Mouse (Mus musculus): ENCODE measurements around the gene Trappc4. TPM values are rescaled to one million over a fixed set of nuclear protein-coding genes. Genes with fewer than 3 reads are reported as not detected.
"Not testable (repeated sequence)": the region's sequence is repeated elsewhere in the genome, so short reads cannot be mapped to it uniquely, and the experiment has no call there.

Gene Trappc4
- 104 and 112 TPM in 2 replicates for polyA plus RNA-seq (2011; ENCODE audit: insufficient read length, low read depth, missing spikeins)

DNA sequence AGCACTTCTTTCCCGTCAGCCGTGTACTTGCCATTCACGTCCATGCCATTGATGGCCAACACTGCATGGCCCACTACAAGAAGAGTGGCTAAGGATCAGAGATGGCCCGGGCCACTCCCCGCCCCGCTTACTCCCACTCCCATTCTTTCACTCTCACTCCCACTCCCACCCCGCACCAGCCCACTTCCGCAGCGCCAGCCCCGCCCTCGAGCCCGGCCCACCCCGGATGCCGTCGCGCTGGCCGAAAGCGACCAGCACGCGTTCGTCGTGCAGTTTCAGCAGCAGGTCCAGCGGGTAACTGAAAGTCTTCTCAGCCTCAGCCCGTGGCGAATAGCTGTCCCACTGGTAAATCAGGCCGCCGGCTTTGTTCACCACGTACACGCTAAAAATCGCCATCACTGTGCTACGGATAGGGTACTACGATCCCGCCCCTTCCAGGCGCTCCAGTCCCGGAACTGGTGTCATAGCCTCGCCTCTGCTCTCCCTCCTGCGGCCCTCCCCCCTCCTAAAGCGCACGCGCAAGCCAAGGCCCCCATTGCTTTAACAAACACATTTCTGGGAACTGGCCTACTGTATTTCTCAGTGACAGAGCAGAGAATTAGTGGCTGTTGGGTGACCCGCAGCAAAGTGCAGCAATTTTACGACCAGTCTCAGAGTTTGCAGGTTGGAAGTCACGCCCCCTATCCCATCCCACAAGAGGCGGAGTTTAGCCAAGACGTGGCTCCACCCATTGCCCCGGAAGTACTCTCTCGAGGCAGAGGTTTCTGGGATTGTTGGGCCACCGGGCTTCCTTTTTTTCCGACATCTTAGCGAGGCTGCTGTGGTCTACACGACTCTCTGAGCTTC, at the start of gene Trappc4, which contains the start of gene Rps25:
Trappc4 (minus strand) TSS at position 695 of the 846 bp plus-strand sequence.
Rps25 (plus strand) TSS at position 234 of the 846 bp plus-strand sequence.
- Histone ChIP-seq H3K27ac (ENCODE audit: insufficient read depth, low read length) (peak within 1 kb of the TSS; percentile 96), H3K4me1 (ENCODE audit: control insufficient read depth, insufficient read depth, low read length) (no peaks in the 10 kb centered on the region), H3K4me3 (ENCODE audit: insufficient read depth, low read length) (peak within 1 kb of the TSS; percentile 96)
- no peak for TF ChIP-seq CTCF (IDR thresholded peaks at IDR 0.05; ENCODE audit: borderline replicate concordance, insufficient read depth, low read length)
- TF ChIP-seq POLR2A (IDR thresholded peaks at IDR 0.05; ENCODE audit: low read depth, low read length), result peak; percentile 86

DNA sequence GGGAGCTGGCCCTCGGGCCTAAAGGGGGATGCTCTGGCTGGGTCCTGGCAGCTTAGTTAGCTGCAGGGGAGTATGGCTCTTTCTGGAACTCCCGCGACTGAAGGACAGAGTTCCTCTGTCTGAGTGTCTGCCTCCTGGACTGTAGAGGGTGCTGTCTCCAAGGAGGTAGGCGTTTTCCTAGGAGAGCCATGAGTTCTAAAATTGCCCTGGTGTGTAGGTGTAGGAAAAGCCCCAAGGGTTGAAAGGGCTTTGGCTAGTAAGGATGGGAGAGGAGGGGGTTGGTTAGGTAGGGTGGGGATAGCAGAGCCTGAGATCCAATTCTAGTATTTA, 47.5 kb upstream of the Trappc4 start, which contains the start of gene Upk2:
Upk2 (minus strand) TSS at position 86 of the 330 bp plus-strand sequence.
- Histone ChIP-seq H3K4me3 (ENCODE audit: insufficient read depth, low read length) (no peak within 1 kb of the TSS), H3K4me1 (ENCODE audit: control insufficient read depth, insufficient read depth, low read length) (no peaks in the 10 kb centered on the region), H3K27ac (ENCODE audit: insufficient read depth, low read length) (no peak within 1 kb of the TSS)
- TF ChIP-seq POLR2A (IDR thresholded peaks at IDR 0.05; ENCODE audit: low read depth, low read length) (no peak), CTCF (IDR thresholded peaks at IDR 0.05; ENCODE audit: borderline replicate concordance, insufficient read depth, low read length) (0 out of 2 replicates have a peak, but pooled peaks have one; percentile 7)

DNA sequence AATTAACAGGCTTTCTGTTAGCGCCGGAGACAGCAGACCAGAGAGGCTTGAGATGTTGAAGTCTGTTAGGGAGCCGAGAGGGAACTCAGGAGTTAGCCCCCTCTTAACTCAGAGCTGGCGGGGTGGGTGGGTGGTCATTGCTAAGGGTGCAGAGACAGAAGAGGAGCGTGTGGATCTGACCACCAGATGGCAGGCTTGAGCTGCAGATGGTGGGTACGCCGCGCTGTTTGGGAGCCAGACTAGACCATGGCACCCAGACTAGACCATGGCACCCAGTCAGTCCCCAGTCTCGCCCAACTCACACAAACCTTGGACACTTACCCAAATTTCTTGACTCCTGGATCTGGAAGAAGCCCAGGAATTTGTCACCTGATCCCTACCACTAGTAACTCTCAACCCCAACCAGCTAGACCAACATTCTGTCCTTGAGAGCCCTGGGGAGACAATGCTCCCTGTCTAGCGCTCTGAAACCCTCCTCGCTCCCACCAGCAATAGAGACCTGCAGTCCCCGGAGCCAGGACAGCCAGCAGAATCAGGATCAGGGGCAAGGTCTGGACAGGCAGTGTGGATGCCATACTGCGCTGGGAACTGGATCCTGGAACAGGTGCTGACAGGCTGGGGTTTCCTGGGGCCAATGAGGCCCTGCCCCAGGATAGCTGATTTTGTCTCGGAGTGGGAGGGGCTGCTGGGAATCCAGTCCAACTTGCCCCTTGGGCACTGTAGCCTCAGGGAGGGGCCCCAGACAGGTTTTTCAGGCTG, 46.9 kb upstream of the Trappc4 start:
- Histone ChIP-seq H3K27ac (ENCODE audit: insufficient read depth, low read length) (no peak overlapping the region), H3K4me3 (ENCODE audit: insufficient read depth, low read length) (no peak overlapping the region), H3K4me1 (ENCODE audit: control insufficient read depth, insufficient read depth, low read length) (no peaks in the 10 kb centered on the region)
- TF ChIP-seq CTCF (IDR thresholded peaks at IDR 0.05; ENCODE audit: borderline replicate concordance, insufficient read depth, low read length) (peak; percentile 99), POLR2A (IDR thresholded peaks at IDR 0.05; ENCODE audit: low read depth, low read length) (no peak)

DNA sequence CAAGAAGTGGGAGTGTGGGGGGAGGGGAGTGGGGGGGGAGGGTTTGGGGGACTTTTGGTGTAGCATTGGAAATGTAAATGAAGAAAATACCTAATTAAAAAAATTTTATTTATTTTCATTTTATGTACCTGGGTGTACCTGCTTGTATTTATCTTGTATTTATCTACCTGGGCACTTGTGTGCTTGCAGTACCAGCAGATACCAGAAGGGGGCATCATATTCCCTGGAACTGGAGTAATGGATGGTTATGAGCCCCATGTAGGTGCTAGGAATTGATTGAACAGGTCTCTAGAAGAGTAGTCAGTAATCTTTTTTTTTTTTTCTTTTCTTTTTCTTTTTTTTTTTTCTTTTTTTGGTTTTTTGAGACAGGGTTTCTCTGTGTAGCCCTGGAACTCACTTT, 43.0 kb upstream of the Trappc4 start:
- H3K4me1 ChIP-seq (ENCODE audit: control insufficient read depth, insufficient read depth, low read length), result no peaks in the 10 kb centered on the region
- TF ChIP-seq POLR2A (IDR thresholded peaks at IDR 0.05; ENCODE audit: low read depth, low read length) (no peak), CTCF (IDR thresholded peaks at IDR 0.05; ENCODE audit: borderline replicate concordance, insufficient read depth, low read length) (no peak)
- H3K27ac ChIP-seq (ENCODE audit: insufficient read depth, low read length), result no peak overlapping the region
- no peak overlapping the region for H3K4me3 ChIP-seq (ENCODE audit: insufficient read depth, low read length)

DNA sequence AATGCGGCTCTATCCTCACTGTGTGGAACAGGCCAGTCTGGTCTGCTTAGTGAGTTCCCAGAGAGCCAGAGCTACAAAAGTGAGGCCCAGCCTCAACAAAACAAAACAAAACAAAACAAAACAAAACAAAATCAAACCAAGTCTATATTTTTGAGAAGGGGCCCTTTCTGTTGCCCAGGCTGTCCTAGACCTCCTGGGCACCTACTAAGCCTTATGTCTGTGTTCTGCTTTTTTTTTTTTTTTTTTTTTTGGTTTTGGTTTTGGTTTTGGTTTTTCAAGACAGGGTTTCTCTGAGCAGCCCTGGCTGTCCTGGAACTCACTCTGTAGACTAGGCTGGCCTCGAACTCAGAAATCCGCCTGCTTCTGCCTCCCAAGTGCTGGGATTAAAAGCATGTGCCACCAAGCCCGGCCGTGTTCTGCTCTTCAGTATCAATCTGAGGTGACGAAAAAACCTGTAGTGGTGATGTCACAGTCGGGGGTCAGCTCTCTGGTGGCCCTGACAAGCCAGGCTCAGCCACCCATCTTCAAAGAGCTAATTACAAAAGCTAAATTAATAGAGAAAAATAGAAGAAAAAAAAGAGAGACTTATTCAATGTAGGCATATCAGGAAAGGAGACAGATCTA, 37.1 kb upstream of the Trappc4 start:
- H3K27ac ChIP-seq (ENCODE audit: insufficient read depth, low read length); H3K4me3 ChIP-seq (ENCODE audit: insufficient read depth, low read length); H3K4me1 ChIP-seq (ENCODE audit: control insufficient read depth, insufficient read depth, low read length): not testable (repeated sequence)

DNA sequence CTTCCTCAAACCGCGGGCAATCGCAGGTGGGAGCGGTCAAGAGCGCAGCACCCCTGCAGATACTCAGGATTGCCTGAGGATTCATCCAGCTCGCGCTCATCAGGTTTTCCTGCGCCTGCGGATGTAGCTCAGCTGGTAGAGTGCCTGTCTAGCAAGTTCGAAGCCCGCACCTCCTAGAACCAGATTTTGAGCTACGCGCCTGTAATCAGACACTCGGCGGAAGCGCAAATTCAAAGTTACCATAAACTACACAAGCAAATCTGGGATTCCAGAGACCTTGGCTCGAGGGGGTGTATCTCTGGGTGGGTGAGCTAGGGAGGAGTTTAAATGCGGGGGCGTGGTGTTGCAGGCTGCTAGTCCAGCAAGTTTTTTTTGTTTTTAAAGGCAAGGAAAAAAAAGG, 33.6 kb upstream of the Trappc4 start, which contains the start of gene Foxr1:
Foxr1 (minus strand) TSS at position 176 of the 400 bp plus-strand sequence.
- TF ChIP-seq POLR2A (IDR thresholded peaks at IDR 0.05; ENCODE audit: low read depth, low read length) (no peak), CTCF (IDR thresholded peaks at IDR 0.05; ENCODE audit: borderline replicate concordance, insufficient read depth, low read length) (no peak)
- H3K27ac ChIP-seq (ENCODE audit: insufficient read depth, low read length), result no peak within 1 kb of the TSS
- no peaks in the 10 kb centered on the region for H3K4me1 ChIP-seq (ENCODE audit: control insufficient read depth, insufficient read depth, low read length)
- no peak within 1 kb of the TSS for H3K4me3 ChIP-seq (ENCODE audit: insufficient read depth, low read length)

DNA sequence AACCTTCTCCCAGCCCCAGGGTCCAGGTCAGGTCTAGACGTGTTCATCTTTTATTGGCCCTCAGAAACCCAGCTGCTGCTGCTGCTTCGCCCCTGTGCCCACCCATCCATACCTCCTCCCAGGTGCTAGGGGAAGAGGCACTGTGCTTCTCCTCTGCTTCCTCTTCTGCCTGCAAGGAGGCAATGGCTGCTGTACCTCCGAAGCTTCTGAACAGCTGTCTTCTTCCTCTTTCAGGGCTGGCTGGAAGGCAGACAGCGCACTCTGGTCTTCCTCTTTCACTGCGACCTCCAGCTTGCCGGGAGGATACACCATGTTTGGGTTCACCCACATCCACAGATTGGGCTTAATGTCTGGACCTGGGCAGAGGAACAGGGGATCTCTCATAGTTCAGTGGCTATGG, 28.3 kb upstream of the Trappc4 start:
- H3K27ac ChIP-seq (ENCODE audit: insufficient read depth, low read length), result no peak overlapping the region
- no peaks in the 10 kb centered on the region for H3K4me1 ChIP-seq (ENCODE audit: control insufficient read depth, insufficient read depth, low read length)
- TF ChIP-seq POLR2A (IDR thresholded peaks at IDR 0.05; ENCODE audit: low read depth, low read length) (no peak), CTCF (IDR thresholded peaks at IDR 0.05; ENCODE audit: borderline replicate concordance, insufficient read depth, low read length) (no peak)
- no peak overlapping the region for H3K4me3 ChIP-seq (ENCODE audit: insufficient read depth, low read length)

DNA sequence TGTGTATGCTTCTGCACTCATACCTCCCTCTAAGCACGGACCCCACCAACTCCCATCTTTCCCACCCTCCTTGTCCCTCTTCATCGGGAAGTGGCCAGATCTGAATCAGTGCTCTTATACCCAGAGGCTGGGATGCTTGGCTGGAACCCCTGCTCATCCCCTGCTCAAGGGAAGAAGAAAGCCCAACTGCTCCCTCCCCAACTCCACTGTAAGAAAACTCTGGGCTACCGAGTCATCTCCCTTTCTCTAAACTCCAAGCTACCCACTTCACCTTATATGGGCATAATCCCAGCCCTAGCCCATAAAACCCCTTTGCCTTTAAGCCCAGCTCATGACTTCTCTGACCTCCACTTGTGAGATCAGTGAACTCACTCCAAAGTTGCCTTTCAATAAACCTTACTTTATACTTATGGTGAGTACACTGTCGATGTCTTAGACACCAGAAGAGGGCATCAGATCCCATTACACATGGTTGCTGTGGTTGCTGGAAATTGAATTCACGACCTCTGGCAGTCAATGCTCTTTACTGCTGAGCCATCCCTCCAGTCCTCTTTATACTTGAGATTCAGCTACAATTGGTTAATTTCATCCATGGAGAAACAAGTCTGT, 25.3 kb upstream of the Trappc4 start:
- H3K4me3 ChIP-seq (ENCODE audit: insufficient read depth, low read length), result no peak overlapping the region
- no peak overlapping the region for H3K27ac ChIP-seq (ENCODE audit: insufficient read depth, low read length)
- no peaks in the 10 kb centered on the region for H3K4me1 ChIP-seq (ENCODE audit: control insufficient read depth, insufficient read depth, low read length)
- TF ChIP-seq CTCF (IDR thresholded peaks at IDR 0.05; ENCODE audit: borderline replicate concordance, insufficient read depth, low read length), result no peak
- no peak for TF ChIP-seq POLR2A (IDR thresholded peaks at IDR 0.05; ENCODE audit: low read depth, low read length)

DNA sequence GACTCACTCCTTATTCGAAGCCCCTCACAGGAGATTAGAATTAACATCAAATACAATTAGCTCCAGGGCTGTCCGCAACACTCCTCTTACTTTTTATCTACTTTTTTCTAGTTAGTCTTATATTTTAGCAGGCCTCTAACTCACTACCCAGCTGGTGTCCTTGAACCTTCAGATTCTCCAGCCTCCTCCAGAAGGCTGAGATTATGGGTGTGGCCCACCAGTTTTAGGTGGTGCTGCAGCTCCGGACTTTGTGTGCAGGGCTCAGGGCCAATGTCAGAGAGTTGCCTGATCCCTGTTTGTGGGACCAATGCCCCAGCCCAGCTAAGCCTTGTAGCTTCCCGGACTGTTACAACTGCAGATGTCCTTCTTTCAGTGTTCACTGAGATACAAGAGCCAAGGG, 16.2 kb upstream of the Trappc4 start:
- no peak for TF ChIP-seq CTCF (IDR thresholded peaks at IDR 0.05; ENCODE audit: borderline replicate concordance, insufficient read depth, low read length)
- no peak for TF ChIP-seq POLR2A (IDR thresholded peaks at IDR 0.05; ENCODE audit: low read depth, low read length)
- Histone ChIP-seq H3K4me1 (ENCODE audit: control insufficient read depth, insufficient read depth, low read length) (no peaks in the 10 kb centered on the region), H3K4me3 (ENCODE audit: insufficient read depth, low read length) (no peak overlapping the region), H3K27ac (ENCODE audit: insufficient read depth, low read length) (no peak overlapping the region)
